Mouse (Mus musculus) heart, postnatal 14 days (tissue): ENCODE data around the gene Pdlim1. TPM values are rescaled to one million over a fixed set of nuclear protein-coding genes. Genes with fewer than 3 reads are reported as not detected.
A peak's percentile ranks its signal among the peaks of the same experiment; 100 is the strongest.

Source experiments
- DNase-seq, 2 experiments: peaks; one replicate each; pipeline ENCODE4 v3.0.0; 2021 to 2022
- intact Hi-C: fragments of 180-260 bp; cut with DNase I; formaldehyde crosslinking; loops from one replicate; pipeline ENCODE4 v1.15.1; 2025
- long read RNA-seq, 2 experiments: library from polyadenylated mRNA; stranded (forward); transcript quantifications; one replicate each; pipeline ENCODE4 v2.0.0; 2021
- total RNA-seq, 2 experiments: library from RNA; stranded (reverse); gene quantifications; 2 replicates each; pipeline ENCODE4 v1.2.3; 2021

Pdlim1 gene
- 100 to 1,000 TPM; 143 to 187 TPM for total RNA-seq
- long read RNA-seq, experiment 1, transcript Pdlim1-201 (7 exons, 2,571 nt) = major isoform, 111 of 121 reads
- long read RNA-seq, experiment 1, partial matches to known transcripts = 2 of 121 reads
- long read RNA-seq, experiment 1, other reads (novel, unspliced or antisense) = 7 of 121 reads
- long read RNA-seq, experiment 2, transcript Pdlim1-201 (7 exons, 2,571 nt) = major isoform, 73 of 81 reads
- long read RNA-seq, experiment 2, partial matches to known transcripts = 0 of 81 reads
- long read RNA-seq, experiment 2, other reads (novel, unspliced or antisense) = 8 of 81 reads

GRCm38 (mm10) chr19:40271308-40271892 is at the start of gene Pdlim1:
Gene Pdlim1, minus strand, starts transcription at chr19:40271842.
- peak; percentile 87 to 90 for DNase-seq
- intact Hi-C loops = no loop called here

- no peak for DNase-seq
- intact Hi-C loops = no loop called here
Measured at GRCm38 (mm10) chr19:40319199-40319598, 47.6 kb upstream of the Pdlim1 start.

GRCm38 (mm10) chr19:40318511-40318910 is 46.9 kb upstream of the Pdlim1 start:
- no peak for DNase-seq
- intact Hi-C loops = no loop called here

- no peak for DNase-seq
- intact Hi-C loops = no loop called here
Measured at GRCm38 (mm10) chr19:40317001-40317400, 45.4 kb upstream of the Pdlim1 start.

- DNase-seq = no peak
- intact Hi-C loops = no loop called here
Measured at GRCm38 (mm10) chr19:40314252-40314651, 42.6 kb upstream of the Pdlim1 start.

GRCm38 (mm10) chr19:40311631-40312030 is 40.0 kb upstream of the Pdlim1 start:
- DNase-seq = no peak
- intact Hi-C loops = no loop called here

- no peak for DNase-seq
- intact Hi-C loops = no loop called here
Measured at GRCm38 (mm10) chr19:40310410-40311130, 38.9 kb upstream of the Pdlim1 start.

GRCm38 (mm10) chr19:40309911-40310310 is 38.3 kb upstream of the Pdlim1 start:
- intact Hi-C loops = no loop called here
- DNase-seq = no peak

GRCm38 (mm10) chr19:40307550-40307949 is 35.9 kb upstream of the Pdlim1 start:
- intact Hi-C loops = no loop called here
- DNase-seq = peak; percentile 43 to 44

GRCm38 (mm10) chr19:40306631-40307030 is 35.0 kb upstream of the Pdlim1 start:
- no peak for DNase-seq
- intact Hi-C loops = no loop called here

GRCm38 (mm10) chr19:40305456-40305855 is 33.8 kb upstream of the Pdlim1 start:
- intact Hi-C loops = no loop called here
- DNase-seq = no peak

GRCm38 (mm10) chr19:40302916-40303315 is 31.3 kb upstream of the Pdlim1 start:
- intact Hi-C loops = no loop called here
- DNase-seq = peak; percentile 51 to 61

- intact Hi-C loops = no loop called here
- DNase-seq = no peak
Measured at GRCm38 (mm10) chr19:40302477-40302876, 30.8 kb upstream of the Pdlim1 start.

GRCm38 (mm10) chr19:40299983-40300759 is 28.5 kb upstream of the Pdlim1 start:
- intact Hi-C loops = no loop called here
- DNase-seq = no peak

GRCm38 (mm10) chr19:40299182-40299581 is 27.5 kb upstream of the Pdlim1 start:
- DNase-seq = no peak
- intact Hi-C loops = no loop called here

GRCm38 (mm10) chr19:40298574-40298973 is 26.9 kb upstream of the Pdlim1 start:
- intact Hi-C loops = no loop called here
- DNase-seq = no peak

- DNase-seq = no peak
- intact Hi-C loops = no loop called here
Measured at GRCm38 (mm10) chr19:40297798-40298144, 26.1 kb upstream of the Pdlim1 start.

GRCm38 (mm10) chr19:40297078-40297797 is 25.6 kb upstream of the Pdlim1 start:
- intact Hi-C loops = no loop called here
- no peak for DNase-seq

- no peak for DNase-seq
- intact Hi-C loops = no loop called here
Measured at GRCm38 (mm10) chr19:40294231-40294630, 22.6 kb upstream of the Pdlim1 start.

- no peak for DNase-seq
- intact Hi-C loops = no loop called here
Measured at GRCm38 (mm10) chr19:40293791-40294190, 22.1 kb upstream of the Pdlim1 start.
